Mouse (Mus musculus): Measurements from ENCODE around the gene Gsk3a. TPM values are rescaled to one million over a fixed set of nuclear protein-coding genes. Genes with fewer than 3 reads are reported as not detected.

Gsk3a gene
- polyA plus RNA-seq (2015; fragmentation: Nextera tagmentation; extraction: Ambion mirVana): 4.0 and 5.9 TPM in 2 replicates

- WGBS: under 1% methylated on average over 58 of the region's 76 CpGs
- H3K9me3 ChIP-seq (ENCODE audit: control insufficient read depth, low read length): no peaks in the 10 kb centered on the region
These were observed at the start of gene Gsk3a for GRCm38 (mm10) chr7:25237249-25238014. Gsk3a (minus strand) TSS chr7:25237851.

GRCm38 (mm10) chr7:25286989-25287388 is 49.3 kb upstream of the Gsk3a start:
- no peak overlapping the region for H3K4me3 ChIP-seq (ENCODE audit: low read length)
- peaks cover 54% of the 10 kb centered on the region for H3K36me3 ChIP-seq (ENCODE audit: control insufficient read depth, insufficient read depth, low read length)
- 84% methylated on average over 8 of the region's 8 CpGs for WGBS
- H3K9me3 ChIP-seq (ENCODE audit: control insufficient read depth, low read length): no peaks in the 10 kb centered on the region
- peaks cover 39% of the 10 kb centered on the region for H3K4me1 ChIP-seq (ENCODE audit: control insufficient read depth, insufficient read depth, low read length)
- no peak overlapping the region for H3K27ac ChIP-seq (ENCODE audit: low read length)
- no peaks in the 10 kb centered on the region for H3K27me3 ChIP-seq (replicated peaks; ENCODE audit: control insufficient read depth, insufficient read depth, low read length)
- ATAC-seq: no peak
- no peak overlapping the region for H3K9ac ChIP-seq (ENCODE audit: low read depth, low read length)
- H3K4me2 ChIP-seq (ENCODE audit: low read depth, low read length): no peak overlapping the region

More at GRCm38 (mm10) chr7:25237249-25238014, at the start of gene Gsk3a:
- peak within 1 kb of the TSS; percentile 78 for H3K4me2 ChIP-seq (ENCODE audit: low read depth, low read length)
- peak within 1 kb of the TSS; percentile 89 for H3K4me3 ChIP-seq (ENCODE audit: low read length)
- H3K9ac ChIP-seq (ENCODE audit: low read depth, low read length): peak within 1 kb of the TSS; percentile 98
- no peaks in the 10 kb centered on the region for H3K27me3 ChIP-seq (replicated peaks; ENCODE audit: control insufficient read depth, insufficient read depth, low read length)
- peak; percentile 84 for ATAC-seq
- peaks cover 30% of the 10 kb centered on the region for H3K4me1 ChIP-seq (ENCODE audit: control insufficient read depth, insufficient read depth, low read length)
- peaks cover 6% of the 10 kb centered on the region for H3K36me3 ChIP-seq (ENCODE audit: control insufficient read depth, insufficient read depth, low read length)
- peak within 1 kb of the TSS; percentile 90 for H3K27ac ChIP-seq (ENCODE audit: low read length)

- Histone ChIP-seq H3K27me3 (replicated peaks; ENCODE audit: control insufficient read depth, insufficient read depth, low read length) (no peaks in the 10 kb centered on the region), H3K4me3 (ENCODE audit: low read length) (no peak overlapping the region), H3K4me1 (ENCODE audit: control insufficient read depth, insufficient read depth, low read length) (peaks cover 35% of the 10 kb centered on the region), H3K9me3 (ENCODE audit: control insufficient read depth, low read length) (no peaks in the 10 kb centered on the region), H3K4me2 (ENCODE audit: low read depth, low read length) (no peak overlapping the region), H3K9ac (ENCODE audit: low read depth, low read length) (no peak overlapping the region), H3K27ac (ENCODE audit: low read length) (no peak overlapping the region), H3K36me3 (ENCODE audit: control insufficient read depth, insufficient read depth, low read length) (peaks cover 49% of the 10 kb centered on the region)
- no peak for ATAC-seq
- 90% methylated on average over 20 of the region's 20 CpGs for WGBS
These were observed 48.0 kb upstream of the Gsk3a start for GRCm38 (mm10) chr7:25285511-25286238.

- Histone ChIP-seq H3K9me3 (ENCODE audit: control insufficient read depth, low read length) (no peaks in the 10 kb centered on the region), H3K4me1 (ENCODE audit: control insufficient read depth, insufficient read depth, low read length) (peaks cover 40% of the 10 kb centered on the region), H3K27me3 (replicated peaks; ENCODE audit: control insufficient read depth, insufficient read depth, low read length) (no peaks in the 10 kb centered on the region), H3K27ac (ENCODE audit: low read length) (no peak overlapping the region), H3K4me3 (ENCODE audit: low read length) (no peak overlapping the region), H3K9ac (ENCODE audit: low read depth, low read length) (peak overlapping the region; percentile 81; the same call in 1 of the 2 replicates), H3K4me2 (ENCODE audit: low read depth, low read length) (no peak overlapping the region), H3K36me3 (ENCODE audit: control insufficient read depth, insufficient read depth, low read length) (peaks cover 43% of the 10 kb centered on the region)
- no peak for ATAC-seq
- 52% methylated on average over 5 of the region's 5 CpGs for WGBS
These were observed 47.1 kb upstream of the Gsk3a start for GRCm38 (mm10) chr7:25284766-25285165.

- H3K9me3 ChIP-seq (ENCODE audit: control insufficient read depth, low read length): no peaks in the 10 kb centered on the region
- peak overlapping the region; percentile 83; the same call in 1 of the 2 replicates for H3K4me3 ChIP-seq (ENCODE audit: low read length)
- WGBS: 72% methylated on average over 2 of the region's 2 CpGs
- H3K27ac ChIP-seq (ENCODE audit: low read length): no peak overlapping the region
- H3K36me3 ChIP-seq (ENCODE audit: control insufficient read depth, insufficient read depth, low read length): peaks cover 37% of the 10 kb centered on the region
- H3K4me1 ChIP-seq (ENCODE audit: control insufficient read depth, insufficient read depth, low read length): peaks cover 43% of the 10 kb centered on the region
- H3K27me3 ChIP-seq (replicated peaks; ENCODE audit: control insufficient read depth, insufficient read depth, low read length): no peaks in the 10 kb centered on the region
- peak overlapping the region; percentile 81 for H3K9ac ChIP-seq (ENCODE audit: low read depth, low read length)
- no peak for ATAC-seq
- peak overlapping the region; percentile 82 for H3K4me2 ChIP-seq (ENCODE audit: low read depth, low read length)
These were observed 46.5 kb upstream of the Gsk3a start for GRCm38 (mm10) chr7:25284171-25284570.

- Histone ChIP-seq H3K4me1 (ENCODE audit: control insufficient read depth, insufficient read depth, low read length) (peaks cover 43% of the 10 kb centered on the region), H3K4me2 (ENCODE audit: low read depth, low read length) (peak overlapping the region; percentile 82), H3K27ac (ENCODE audit: low read length) (peak overlapping the region; percentile 97), H3K9ac (ENCODE audit: low read depth, low read length) (peak overlapping the region; percentile 81), H3K9me3 (ENCODE audit: control insufficient read depth, low read length) (no peaks in the 10 kb centered on the region), H3K36me3 (ENCODE audit: control insufficient read depth, insufficient read depth, low read length) (peaks cover 33% of the 10 kb centered on the region), H3K4me3 (ENCODE audit: low read length) (peak overlapping the region; percentile 83), H3K27me3 (replicated peaks; ENCODE audit: control insufficient read depth, insufficient read depth, low read length) (no peaks in the 10 kb centered on the region)
- ATAC-seq: no peak
- WGBS: 5% methylated on average over 5 of the region's 5 CpGs
These were observed 46.0 kb upstream of the Gsk3a start for GRCm38 (mm10) chr7:25283637-25284036.

GRCm38 (mm10) chr7:25282731-25283211 is 45.1 kb upstream of the Gsk3a start:
- peaks cover 46% of the 10 kb centered on the region for H3K4me1 ChIP-seq (ENCODE audit: control insufficient read depth, insufficient read depth, low read length)
- no peaks in the 10 kb centered on the region for H3K9me3 ChIP-seq (ENCODE audit: control insufficient read depth, low read length)
- peak overlapping the region; percentile 83 for H3K4me3 ChIP-seq (ENCODE audit: low read length)
- peaks cover 24% of the 10 kb centered on the region for H3K36me3 ChIP-seq (ENCODE audit: control insufficient read depth, insufficient read depth, low read length)
- H3K27me3 ChIP-seq (replicated peaks; ENCODE audit: control insufficient read depth, insufficient read depth, low read length): no peaks in the 10 kb centered on the region
- H3K27ac ChIP-seq (ENCODE audit: low read length): peak overlapping the region; percentile 97
- under 1% methylated on average over 25 of the region's 36 CpGs for WGBS
- peak overlapping the region; percentile 82 for H3K4me2 ChIP-seq (ENCODE audit: low read depth, low read length)
- no peak for ATAC-seq
- H3K9ac ChIP-seq (ENCODE audit: low read depth, low read length): peak overlapping the region; percentile 81

GRCm38 (mm10) chr7:25281734-25282601 is 44.3 kb upstream of the Gsk3a start:
- peak overlapping the region; percentile 98 for H3K27ac ChIP-seq (ENCODE audit: low read length)
- no peaks in the 10 kb centered on the region for H3K9me3 ChIP-seq (ENCODE audit: control insufficient read depth, low read length)
- H3K4me2 ChIP-seq (ENCODE audit: low read depth, low read length): peak overlapping the region; percentile 91
- 2% methylated on average over 60 of the region's 108 CpGs for WGBS
- peaks cover 18% of the 10 kb centered on the region; the same call in 1 of the 2 replicates for H3K36me3 ChIP-seq (ENCODE audit: control insufficient read depth, insufficient read depth, low read length)
- peak overlapping the region; percentile 81 for H3K9ac ChIP-seq (ENCODE audit: low read depth, low read length)
- peak; percentile 79 for ATAC-seq
- peaks cover 49% of the 10 kb centered on the region for H3K4me1 ChIP-seq (ENCODE audit: control insufficient read depth, insufficient read depth, low read length)
- H3K4me3 ChIP-seq (ENCODE audit: low read length): peak overlapping the region; percentile 83
- H3K27me3 ChIP-seq (replicated peaks; ENCODE audit: control insufficient read depth, insufficient read depth, low read length): no peaks in the 10 kb centered on the region

All from intestine, embryonic 16.5 days (tissue).